Mouse (Mus musculus): ENCODE data around the gene Map3k1.

Gene Map3k1

GRCm38 (mm10) chr13:111808637-111809465, at the start of gene Map3k1:
Gene Map3k1 (minus strand): TSS chr13:111808993.
- DNase-seq: peak; percentile 74

GRCm38 (mm10) chr13:111856786-111857455, 48.1 kb upstream of the Map3k1 start:
- DNase-seq: no peak

GRCm38 (mm10) chr13:111856232-111856631, 47.4 kb upstream of the Map3k1 start:
- DNase-seq: no peak

- DNase-seq: no peak
Observed at GRCm38 (mm10) chr13:111852451-111853224, 43.8 kb upstream of the Map3k1 start.

- DNase-seq: no peak
Observed at GRCm38 (mm10) chr13:111850046-111850837, 41.4 kb upstream of the Map3k1 start.

- DNase-seq: no peak
Observed at GRCm38 (mm10) chr13:111845471-111845870, 36.7 kb upstream of the Map3k1 start.

GRCm38 (mm10) chr13:111844313-111844712, 35.5 kb upstream of the Map3k1 start:
- DNase-seq: no peak

- DNase-seq: no peak
Observed at GRCm38 (mm10) chr13:111835787-111836186, 27.0 kb upstream of the Map3k1 start.

- no peak for DNase-seq
Observed at GRCm38 (mm10) chr13:111834613-111835012, 25.8 kb upstream of the Map3k1 start.

- DNase-seq: no peak
Observed at GRCm38 (mm10) chr13:111829473-111829872, 20.7 kb upstream of the Map3k1 start.

GRCm38 (mm10) chr13:111827481-111827880, 18.7 kb upstream of the Map3k1 start:
- DNase-seq: no peak

GRCm38 (mm10) chr13:111824178-111824577, 15.4 kb upstream of the Map3k1 start:
- no peak for DNase-seq

- DNase-seq: no peak
Observed at GRCm38 (mm10) chr13:111821727-111822375, 13.1 kb upstream of the Map3k1 start.

- no peak for DNase-seq
Observed at GRCm38 (mm10) chr13:111819618-111820385, 11.0 kb upstream of the Map3k1 start.

- DNase-seq: no peak
Observed at GRCm38 (mm10) chr13:111819106-111819505, 10.3 kb upstream of the Map3k1 start.

- DNase-seq: no peak
Observed at GRCm38 (mm10) chr13:111818216-111818903, 9.6 kb upstream of the Map3k1 start.

- DNase-seq: no peak
Observed at GRCm38 (mm10) chr13:111817773-111818172, 9.0 kb upstream of the Map3k1 start.

GRCm38 (mm10) chr13:111816431-111816830, 7.6 kb upstream of the Map3k1 start:
- DNase-seq: no peak

GRCm38 (mm10) chr13:111815486-111815885, 6.7 kb upstream of the Map3k1 start:
- no peak for DNase-seq

GRCm38 (mm10) chr13:111815017-111815416, 6.2 kb upstream of the Map3k1 start:
- DNase-seq: no peak

GRCm38 (mm10) chr13:111812647-111813046, 3.9 kb upstream of the Map3k1 start:
- no peak for DNase-seq
